Mouse (Mus musculus): ENCODE data around the gene St3gal4. TPM values are rescaled to one million over a fixed set of nuclear protein-coding genes. Genes with fewer than 3 reads are reported as not detected.

The St3gal4 gene
- polyA plus RNA-seq, 1 experiment from 2014 or later: 15.5 TPM

DNA sequence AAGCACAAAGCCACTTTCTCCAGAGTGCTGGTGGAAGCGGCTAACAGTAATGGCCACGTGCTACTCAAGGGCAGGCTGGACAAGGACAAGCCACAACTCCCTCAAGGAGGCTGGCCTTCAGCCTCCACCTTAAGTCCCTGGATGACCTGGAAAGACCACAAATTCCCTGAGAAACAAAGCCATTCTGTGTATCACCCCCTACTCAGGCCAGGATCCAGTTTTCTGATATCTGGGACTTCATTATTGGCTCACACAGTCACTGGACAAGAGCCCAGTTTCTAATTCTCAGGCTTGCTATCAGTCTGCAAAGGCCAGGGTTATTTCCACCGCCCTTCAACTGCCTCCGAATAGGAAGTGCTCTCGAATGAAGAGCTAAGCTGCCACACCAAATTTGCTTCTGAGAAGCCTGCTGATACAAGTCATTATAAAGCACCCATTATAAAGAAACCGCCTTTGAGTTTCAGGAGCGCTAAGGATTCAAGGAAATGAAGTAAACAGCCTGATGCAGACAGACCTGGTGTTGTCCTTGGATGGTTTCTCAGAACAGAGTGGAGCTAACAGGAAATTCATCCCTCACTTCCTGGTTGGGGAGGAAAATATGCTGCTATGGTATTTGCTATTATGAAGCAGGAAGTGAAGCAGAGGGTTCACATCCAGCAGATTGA, 80.0 kb downstream of the St3gal4 start:
- Histone ChIP-seq H3K4me3 (ENCODE audit: inconsistent target) (no peak overlapping the region), H3K36me3 (ENCODE audit: inconsistent target) (no peaks in the 10 kb centered on the region), H3K27ac (no peak overlapping the region), H3K79me2 (ENCODE audit: inconsistent target) (no peaks in the 10 kb centered on the region)
- WGBS (ENCODE audit: missing documents): 65% methylated on average over 7 of the region's 7 CpGs

- H3K4me3 ChIP-seq (ENCODE audit: inconsistent target): no peak overlapping the region
- H3K79me2 ChIP-seq (ENCODE audit: inconsistent target): no peaks in the 10 kb centered on the region
- no peak overlapping the region for H3K27ac ChIP-seq
- 78% methylated on average over 14 of the region's 14 CpGs for WGBS (ENCODE audit: missing documents)
- H3K36me3 ChIP-seq (ENCODE audit: inconsistent target): no peaks in the 10 kb centered on the region
These were observed 84.0 kb downstream of the St3gal4 start for GRCm38 (mm10) chr9:35035074-35035473.

DNA sequence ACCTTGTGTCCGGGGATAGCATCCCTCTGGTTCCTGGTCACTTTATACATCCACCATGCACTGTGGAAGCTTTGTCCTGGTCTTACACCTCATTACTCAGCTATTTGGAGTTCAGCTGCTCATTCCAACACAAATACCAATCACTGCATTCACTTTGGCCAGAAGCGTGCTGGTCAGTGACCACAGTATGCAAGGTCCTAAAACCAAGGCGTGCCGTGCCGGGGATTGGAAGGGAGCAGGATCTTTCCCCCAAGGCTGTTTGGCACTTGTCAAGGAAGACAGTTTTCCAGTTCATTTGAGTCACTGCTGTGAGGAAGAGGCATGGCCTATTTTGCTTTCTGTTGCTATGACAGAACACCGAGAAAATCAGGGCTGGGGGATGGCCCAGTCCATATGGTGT, 86.6 kb downstream of the St3gal4 start:
- Histone ChIP-seq H3K79me2 (ENCODE audit: inconsistent target) (no peaks in the 10 kb centered on the region), H3K4me3 (ENCODE audit: inconsistent target) (no peak overlapping the region), H3K36me3 (ENCODE audit: inconsistent target) (no peaks in the 10 kb centered on the region), H3K27ac (no peak overlapping the region)
- WGBS (ENCODE audit: missing documents): 100% methylated on average over 6 of the region's 6 CpGs

GRCm38 (mm10) chr9:35030823-35031222, 88.2 kb downstream of the St3gal4 start:
- H3K27ac ChIP-seq: no peak overlapping the region
- no peaks in the 10 kb centered on the region for H3K36me3 ChIP-seq (ENCODE audit: inconsistent target)
- 83% methylated on average over 5 of the region's 5 CpGs for WGBS (ENCODE audit: missing documents)
- no peak overlapping the region for H3K4me3 ChIP-seq (ENCODE audit: inconsistent target)
- no peaks in the 10 kb centered on the region for H3K79me2 ChIP-seq (ENCODE audit: inconsistent target)

GRCm38 (mm10) chr9:35027382-35027997, 91.6 kb downstream of the St3gal4 start:
- Histone ChIP-seq H3K27ac (no peak overlapping the region), H3K36me3 (ENCODE audit: inconsistent target) (no peaks in the 10 kb centered on the region), H3K4me3 (ENCODE audit: inconsistent target) (no peak overlapping the region), H3K79me2 (ENCODE audit: inconsistent target) (no peaks in the 10 kb centered on the region)
- 76% methylated on average over 5 of the region's 6 CpGs for WGBS (ENCODE audit: missing documents)

DNA sequence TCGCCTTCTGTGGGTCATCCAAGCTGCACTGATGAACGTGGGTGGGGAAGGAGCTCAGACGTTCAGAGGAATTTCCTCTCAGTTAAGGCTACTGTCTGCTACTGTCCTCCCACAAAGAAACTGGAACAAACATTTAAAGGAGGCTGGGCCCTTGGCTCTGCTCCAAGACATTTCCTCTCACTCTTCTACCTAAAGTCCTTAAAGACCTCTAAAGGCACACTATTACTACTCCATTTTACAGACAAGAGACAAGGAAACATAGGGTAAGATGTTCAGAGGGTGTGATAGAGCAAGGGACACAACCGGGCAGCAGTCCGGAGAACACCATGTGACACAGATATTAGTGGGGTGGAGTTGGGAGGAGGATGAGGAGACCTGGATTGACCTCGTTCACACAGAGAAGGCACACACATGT, 92.2 kb downstream of the St3gal4 start:
- 72% methylated on average over 6 of the region's 6 CpGs for WGBS (ENCODE audit: missing documents)
- Histone ChIP-seq H3K79me2 (ENCODE audit: inconsistent target) (no peaks in the 10 kb centered on the region), H3K27ac (no peak overlapping the region), H3K4me3 (ENCODE audit: inconsistent target) (no peak overlapping the region), H3K36me3 (ENCODE audit: inconsistent target) (no peaks in the 10 kb centered on the region)

DNA sequence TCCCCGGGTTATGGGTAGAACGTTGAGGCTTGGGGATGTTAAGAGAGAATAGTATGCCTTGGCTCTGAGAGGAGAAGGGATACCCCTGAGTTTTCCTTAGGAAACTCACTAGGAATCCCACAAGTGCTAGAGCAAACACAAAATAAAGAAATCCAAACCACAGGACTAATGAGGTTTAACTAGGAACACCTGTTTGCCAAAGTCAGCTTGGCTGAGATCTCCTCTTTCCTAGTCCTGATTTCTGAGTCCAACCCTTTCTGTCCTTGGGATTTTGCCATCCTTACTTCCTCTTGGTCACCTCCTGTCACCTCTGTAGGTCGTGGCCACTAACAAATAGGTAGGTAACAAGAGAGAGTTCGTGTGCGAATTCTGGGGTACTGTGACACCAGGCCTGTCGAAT, 92.8 kb downstream of the St3gal4 start:
- no peak overlapping the region for H3K4me3 ChIP-seq (ENCODE audit: inconsistent target)

GRCm38 (mm10) chr9:35024591-35025496, 94.2 kb downstream of the St3gal4 start:
- Histone ChIP-seq H3K4me3 (ENCODE audit: inconsistent target) (no peak overlapping the region), H3K36me3 (ENCODE audit: inconsistent target) (no peaks in the 10 kb centered on the region), H3K79me2 (ENCODE audit: inconsistent target) (no peaks in the 10 kb centered on the region), H3K27ac (no peak overlapping the region)
- WGBS (ENCODE audit: missing documents): 28% methylated on average over 25 of the region's 25 CpGs

More for the DNA sequence above, 92.8 kb downstream of the St3gal4 start:
- Histone ChIP-seq H3K27ac (no peak overlapping the region), H3K79me2 (ENCODE audit: inconsistent target) (no peaks in the 10 kb centered on the region), H3K36me3 (ENCODE audit: inconsistent target) (no peaks in the 10 kb centered on the region)
- 92% methylated on average over 6 of the region's 6 CpGs for WGBS (ENCODE audit: missing documents)

- Histone ChIP-seq H3K27ac (no peak overlapping the region), H3K36me3 (ENCODE audit: inconsistent target) (no peaks in the 10 kb centered on the region), H3K4me3 (ENCODE audit: inconsistent target) (no peak overlapping the region), H3K79me2 (ENCODE audit: inconsistent target) (no peaks in the 10 kb centered on the region)
- 67% methylated on average over 1 of the region's 1 CpGs for WGBS (ENCODE audit: missing documents)
These were observed 97.3 kb downstream of the St3gal4 start for GRCm38 (mm10) chr9:35021744-35022143.

DNA sequence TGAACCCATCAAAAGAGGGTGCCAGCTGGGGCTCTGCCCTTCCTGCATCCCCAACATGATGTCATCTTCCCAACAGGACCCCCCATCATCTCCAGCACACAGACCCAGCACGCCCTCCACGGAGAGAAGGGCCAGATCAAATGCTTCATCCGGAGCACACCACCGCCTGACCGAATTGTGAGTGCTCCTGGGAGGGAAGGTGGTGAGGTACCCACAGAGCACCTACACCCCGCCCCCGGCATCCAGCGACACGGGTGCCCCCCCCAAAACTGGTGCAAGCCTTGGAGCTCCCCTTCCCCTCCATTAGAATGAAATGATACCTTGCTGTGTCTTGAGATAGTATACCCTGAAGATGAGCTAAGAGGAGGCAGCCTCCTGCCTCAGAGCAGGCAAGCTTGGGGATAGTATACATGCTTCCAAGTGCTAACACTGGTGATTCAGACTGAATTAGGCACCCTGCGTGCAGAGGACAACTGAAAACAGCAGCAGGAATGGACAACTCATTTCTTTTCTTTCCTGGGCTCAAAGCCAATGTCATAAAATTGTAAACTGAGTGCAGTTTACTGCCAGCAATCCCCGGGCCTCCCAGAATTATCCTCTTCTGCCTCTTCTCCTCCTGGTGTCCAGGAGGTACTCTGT, 98.9 kb downstream of the St3gal4 start:
- no peaks in the 10 kb centered on the region for H3K79me2 ChIP-seq (ENCODE audit: inconsistent target)
- H3K27ac ChIP-seq: no peak overlapping the region
- H3K4me3 ChIP-seq (ENCODE audit: inconsistent target): no peak overlapping the region
- WGBS (ENCODE audit: missing documents): 68% methylated on average over 11 of the region's 11 CpGs
- H3K36me3 ChIP-seq (ENCODE audit: inconsistent target): no peaks in the 10 kb centered on the region

DNA sequence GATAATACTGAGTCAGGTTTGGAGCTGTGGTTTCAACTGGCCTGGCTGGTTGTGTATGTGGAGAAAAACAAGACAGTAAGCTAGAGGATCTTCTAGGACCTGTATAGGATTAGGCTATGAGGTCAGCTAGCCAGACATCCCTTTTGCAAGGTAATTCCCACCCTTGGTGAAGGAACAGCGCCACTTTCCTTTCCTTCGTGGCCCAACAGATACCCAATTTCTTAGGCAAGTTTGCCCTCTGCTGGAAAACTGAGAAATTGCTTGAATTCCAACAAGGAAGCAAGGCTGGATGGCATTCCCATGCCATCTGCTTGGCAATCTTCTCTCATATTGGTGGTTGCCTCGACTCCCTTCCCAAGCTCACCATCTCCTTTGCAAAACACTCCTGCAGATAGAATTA, 99.7 kb downstream of the St3gal4 start:
- H3K4me3 ChIP-seq (ENCODE audit: inconsistent target): no peak overlapping the region
- WGBS (ENCODE audit: missing documents): 12% methylated on average over 3 of the region's 3 CpGs
- H3K36me3 ChIP-seq (ENCODE audit: inconsistent target): no peaks in the 10 kb centered on the region
- no peak overlapping the region for H3K27ac ChIP-seq
- no peaks in the 10 kb centered on the region for H3K79me2 ChIP-seq (ENCODE audit: inconsistent target)

DNA sequence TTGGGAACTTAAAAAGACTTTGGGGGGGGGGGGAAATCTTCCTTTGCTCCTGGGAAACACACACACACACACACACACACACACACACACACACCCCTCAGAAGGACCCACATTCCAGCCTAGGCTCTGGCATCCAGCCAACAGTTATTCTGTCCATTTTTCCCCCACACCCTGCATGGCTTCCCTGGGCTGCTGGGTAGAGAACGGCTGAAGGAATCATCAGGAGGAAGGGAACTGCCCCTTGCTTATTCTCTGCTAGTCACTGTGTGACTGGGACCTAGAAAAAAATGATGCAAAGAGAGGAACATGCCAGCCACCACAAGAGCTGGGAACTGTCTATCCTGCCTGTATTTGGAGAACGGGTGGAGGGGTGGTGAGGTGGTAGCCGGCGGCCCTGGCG, 101.0 kb downstream of the St3gal4 start:
- WGBS (ENCODE audit: missing documents): 10% methylated on average over 5 of the region's 5 CpGs
- no peak overlapping the region for H3K27ac ChIP-seq
- no peaks in the 10 kb centered on the region for H3K79me2 ChIP-seq (ENCODE audit: inconsistent target)
- no peaks in the 10 kb centered on the region for H3K36me3 ChIP-seq (ENCODE audit: inconsistent target)
- H3K4me3 ChIP-seq (ENCODE audit: inconsistent target): no peak overlapping the region

- H3K79me2 ChIP-seq (ENCODE audit: inconsistent target): no peaks in the 10 kb centered on the region
- no peaks in the 10 kb centered on the region for H3K36me3 ChIP-seq (ENCODE audit: inconsistent target)
- 2% methylated on average over 13 of the region's 13 CpGs for WGBS (ENCODE audit: missing documents)
- H3K27ac ChIP-seq: no peak overlapping the region
- H3K4me3 ChIP-seq (ENCODE audit: inconsistent target): no peak overlapping the region
These were observed 101.5 kb downstream of the St3gal4 start for GRCm38 (mm10) chr9:35017563-35017962.

- H3K36me3 ChIP-seq (ENCODE audit: inconsistent target): no peaks in the 10 kb centered on the region
These were observed 102.3 kb downstream of the St3gal4 start for GRCm38 (mm10) chr9:35016762-35017161.

More at GRCm38 (mm10) chr9:35016762-35017161, 102.3 kb downstream of the St3gal4 start:
- WGBS (ENCODE audit: missing documents): 14% methylated on average over 4 of the region's 4 CpGs
- Histone ChIP-seq H3K27ac (no peak overlapping the region), H3K4me3 (ENCODE audit: inconsistent target) (no peak overlapping the region), H3K79me2 (ENCODE audit: inconsistent target) (no peaks in the 10 kb centered on the region)

Measured in macrophage (primary cell).